Mouse (Mus musculus): ENCODE results near the gene Dab1. TPM values are rescaled to one million over a fixed set of nuclear protein-coding genes. Genes with fewer than 3 reads are reported as not detected.

Dab1 gene
- polyA plus RNA-seq, 1 experiment: 0.42 TPM

- DNase-seq (ENCODE audit: low read depth): no peak
Measured at GRCm38 (mm10) chr4:104724258-104724657, 1105.1 kb downstream of the Dab1 start.

- no peak for DNase-seq (ENCODE audit: low read depth)
Measured at GRCm38 (mm10) chr4:104725673-104726072, 1106.5 kb downstream of the Dab1 start.

- no peak for DNase-seq (ENCODE audit: low read depth)
Measured at GRCm38 (mm10) chr4:104729185-104729584, 1110.0 kb downstream of the Dab1 start.

GRCm38 (mm10) chr4:104746500-104746899 lies 1127.3 kb downstream of the Dab1 start:
- no peak for DNase-seq (ENCODE audit: low read depth)

GRCm38 (mm10) chr4:104754090-104754489 lies 1134.9 kb downstream of the Dab1 start:
- DNase-seq (ENCODE audit: low read depth): no peak

- no peak for DNase-seq (ENCODE audit: low read depth)
Measured at GRCm38 (mm10) chr4:104760878-104761624, 1141.9 kb downstream of the Dab1 start.

- no peak for DNase-seq (ENCODE audit: low read depth)
Measured at GRCm38 (mm10) chr4:104766065-104766464, 1146.9 kb downstream of the Dab1 start, which contains the start of gene C8b. TSS of gene C8b (plus strand) at chr4:104766317.

- DNase-seq (ENCODE audit: low read depth): no peak
Measured at GRCm38 (mm10) chr4:104768190-104768589, 1149.0 kb downstream of the Dab1 start.

GRCm38 (mm10) chr4:104769602-104770001 lies 1150.4 kb downstream of the Dab1 start:
- DNase-seq (ENCODE audit: low read depth): no peak

- DNase-seq (ENCODE audit: low read depth): no peak
Measured at GRCm38 (mm10) chr4:104770331-104770730, 1151.2 kb downstream of the Dab1 start.

- no peak for DNase-seq (ENCODE audit: low read depth)
Measured at GRCm38 (mm10) chr4:104775601-104776000, 1156.4 kb downstream of the Dab1 start.

GRCm38 (mm10) chr4:104779460-104779859 lies 1160.3 kb downstream of the Dab1 start:
- DNase-seq (ENCODE audit: low read depth): no peak

- no peak for DNase-seq (ENCODE audit: low read depth)
Measured at GRCm38 (mm10) chr4:104781441-104781840, 1162.3 kb downstream of the Dab1 start.

GRCm38 (mm10) chr4:104782346-104782745 lies 1163.2 kb downstream of the Dab1 start:
- no peak for DNase-seq (ENCODE audit: low read depth)

- DNase-seq (ENCODE audit: low read depth): no peak
Measured at GRCm38 (mm10) chr4:104792111-104792510, 1173.0 kb downstream of the Dab1 start.
